Mouse (Mus musculus) neural tube, embryonic 11.5 days (tissue): ENCODE results near the gene Lce1l. TPM values are rescaled to one million over a fixed set of nuclear protein-coding genes. Genes with fewer than 3 reads are reported as not detected.

ENCODE experiments used
- ATAC-seq: fragments of 200-750 bp; cut with Nextera tagmentation; 2 replicates; pipeline ENCODE4 v1.8.0; 2017; ENCODE audit warnings: moderate number of reproducible peaks, mild to moderate bottlenecking, moderate TSS enrichment, moderate library complexity; ENCODE audit not compliant: insufficient read depth, low FRiP score, low TSS enrichment
- DNase-seq: peaks from one replicate; pipeline ENCODE4 v3.0.0-alpha.2; 2015; ENCODE audit warnings: low spot score
- H3K27ac ChIP-seq: fragments of 300-500 bp; sonication (generic); 2 replicates; pipeline ENCODE4 v1.5.1; 2014; ENCODE audit warnings: low read depth, mild to moderate bottlenecking, low read length
- H3K27me3 ChIP-seq: fragments of 300-500 bp; sonication (generic); 2 replicates; pipeline ENCODE4 v1.6.1; 2014; ENCODE audit warnings: mild to moderate bottlenecking, low read length, mixed read lengths; ENCODE audit not compliant: control insufficient read depth, insufficient read depth
- H3K36me3 ChIP-seq: fragments of 300-500 bp; sonication (generic); 2 replicates; pipeline ENCODE4 v1.6.1; 2014; ENCODE audit warnings: mild to moderate bottlenecking, low read length, moderate library complexity, mixed read lengths; ENCODE audit not compliant: control insufficient read depth, insufficient read depth
- H3K4me1 ChIP-seq: fragments of 300-500 bp; sonication (generic); 2 replicates; pipeline ENCODE4 v1.6.1; 2014; ENCODE audit warnings: low read length, mixed read lengths; ENCODE audit not compliant: control insufficient read depth, insufficient read depth
- H3K4me2 ChIP-seq: fragments of 300-500 bp; sonication (generic); 2 replicates; pipeline ENCODE4 v1.6.1; 2014; ENCODE audit warnings: low read depth, mild to moderate bottlenecking, moderate library complexity
- H3K4me3 ChIP-seq: fragments of 300-500 bp; sonication (generic); 2 replicates; pipeline ENCODE4 v1.5.1; 2014; ENCODE audit warnings: low read depth, low read length
- H3K9ac ChIP-seq: fragments of 300-500 bp; sonication (generic); 2 replicates; pipeline ENCODE4 v1.6.1; 2014; ENCODE audit warnings: mild to moderate bottlenecking, low read length
- H3K9me3 ChIP-seq: fragments of 300-500 bp; sonication (generic); 2 replicates; pipeline ENCODE4 v1.6.1; 2016; ENCODE audit warnings: low read length; ENCODE audit not compliant: control insufficient read depth
- polyA plus RNA-seq: library from polyadenylated mRNA; unstranded; fragments of >200 nt; fragmentation: Nextera tagmentation; extraction: Ambion mirVana; gene quantifications from 2 replicates; pipeline ENCODE4 v1.2.1, GENCODE M21; 2014

Lce1l gene
- polyA plus RNA-seq, 1 experiment from 2014 or later = not detected

GRCm38 (mm10) chr3:92807791-92808190 is 43.3 kb downstream of the Lce1l start, which contains the start of gene Lce1k:
Gene Lce1k, minus strand, starts transcription at chr3:92807891.
- ATAC-seq (no peak), DNase-seq (no peak)
- no peaks in the 10 kb centered on the region for H3K27me3 ChIP-seq
- H3K27ac ChIP-seq = no peak within 1 kb of the TSS
- no peak within 1 kb of the TSS for H3K4me3 ChIP-seq
- H3K36me3 ChIP-seq = no peaks in the 10 kb centered on the region
- no peaks in the 10 kb centered on the region for H3K4me1 ChIP-seq
- H3K9me3 ChIP-seq = no peaks in the 10 kb centered on the region
- no peak within 1 kb of the TSS for H3K9ac ChIP-seq
- no peak within 1 kb of the TSS for H3K4me2 ChIP-seq

Other genes starting within 250 kb of the Lce1l start
- gene 2210017I01Rik, start 243.8 kb downstream of the Lce1l start, polyA plus RNA-seq = not detected in 2 replicates
- gene Lce6a, start 229.6 kb downstream of the Lce1l start, polyA plus RNA-seq = not detected in 2 replicates
- not detected in 2 replicates for gene Lce1a1, start 203.0 kb downstream of the Lce1l start, polyA plus RNA-seq
- not detected in 2 replicates for gene Lce1b, start 194.4 kb downstream of the Lce1l start, polyA plus RNA-seq
- not detected in 2 replicates for gene Lce1a2, start 181.0 kb downstream of the Lce1l start, polyA plus RNA-seq
- gene Lce1c, start 172.0 kb downstream of the Lce1l start, polyA plus RNA-seq = not detected in 2 replicates
- not detected in 2 replicates for gene Lce1d, start 164.1 kb downstream of the Lce1l start, polyA plus RNA-seq
- gene Lce1e, start 142.2 kb downstream of the Lce1l start, polyA plus RNA-seq = not detected in 2 replicates
- not detected in 2 replicates for gene Lce1f, start 130.9 kb downstream of the Lce1l start, polyA plus RNA-seq
- gene Gm38119, start 112.2 kb downstream of the Lce1l start, polyA plus RNA-seq = not detected in 2 replicates
- not detected in 2 replicates for gene Lce1g, start 98.9 kb downstream of the Lce1l start, polyA plus RNA-seq
- gene Lce1h, start 86.2 kb downstream of the Lce1l start, polyA plus RNA-seq = not detected in 2 replicates
- gene Lce1i, start 72.4 kb downstream of the Lce1l start, polyA plus RNA-seq = not detected in 2 replicates
- gene Lce1j, start 60.8 kb downstream of the Lce1l start, polyA plus RNA-seq = not detected in 2 replicates
- not detected in 2 replicates for gene Lce1k, start 43.4 kb downstream of the Lce1l start, polyA plus RNA-seq
- not detected in 2 replicates for gene Kprp, start 24.0 kb downstream of the Lce1l start, polyA plus RNA-seq
- not detected in 2 replicates for gene 2310050C09Rik, start 18.9 kb upstream of the Lce1l start, polyA plus RNA-seq
- not detected in 2 replicates for gene Lce3a, start 74.9 kb upstream of the Lce1l start, polyA plus RNA-seq
- gene Lce3b, start 81.7 kb upstream of the Lce1l start, polyA plus RNA-seq = not detected in 2 replicates
- not detected in 2 replicates for gene Lce3c, start 93.2 kb upstream of the Lce1l start, polyA plus RNA-seq
- gene Lce3d, start 106.1 kb upstream of the Lce1l start, polyA plus RNA-seq = not detected in 2 replicates
- not detected in 2 replicates for gene Lce3e, start 115.8 kb upstream of the Lce1l start, polyA plus RNA-seq
- not detected in 2 replicates for gene Lce3f, start 140.9 kb upstream of the Lce1l start, polyA plus RNA-seq
- gene Crct1, start 164.4 kb upstream of the Lce1l start, polyA plus RNA-seq = 0.68 TPM in 1 of 2 replicates, not detected in the other
- not detected in 2 replicates for gene Lce1m, start 167.8 kb upstream of the Lce1l start, polyA plus RNA-seq
- not detected in 2 replicates for gene Gm4858, start 217.5 kb upstream of the Lce1l start, polyA plus RNA-seq